Mouse (Mus musculus) limb, embryonic 11.5 days (tissue): ENCODE measurements around the gene Utp14a. TPM values are rescaled to one million over a fixed set of nuclear protein-coding genes. Genes with fewer than 3 reads are reported as not detected.

Source experiments
- ATAC-seq: fragments of 200-750 bp; cut with Nextera tagmentation; 2 replicates; pipeline ENCODE4 v1.8.0; 2017; ENCODE audit warnings: low read depth; ENCODE audit not compliant: insufficient number of reproducible peaks, low FRiP score, low TSS enrichment
- DNase-seq: peaks from one replicate; pipeline ENCODE4 v3.0.0-alpha.2; 2015; ENCODE audit warnings: low spot score
- H3K27ac ChIP-seq: fragments of 300-500 bp; sonication (generic); replicated peaks from 2 replicates; pipeline ENCODE4 v1.5.1; 2014; ENCODE audit warnings: low read depth, mild to moderate bottlenecking, low read length
- H3K27me3 ChIP-seq: fragments of 300-500 bp; sonication (generic); 2 replicates; pipeline ENCODE4 v1.6.1; 2014; ENCODE audit warnings: mild to moderate bottlenecking, low read length, mixed read lengths; ENCODE audit not compliant: control insufficient read depth, insufficient read depth
- H3K36me3 ChIP-seq: fragments of 300-500 bp; sonication (generic); 2 replicates; pipeline ENCODE4 v1.6.1; 2014; ENCODE audit warnings: mild to moderate bottlenecking, low read length, moderate library complexity, mixed read lengths; ENCODE audit not compliant: control insufficient read depth, insufficient read depth
- H3K4me1 ChIP-seq: fragments of 300-500 bp; sonication (generic); 2 replicates; pipeline ENCODE4 v1.6.1; 2014; ENCODE audit warnings: low read length, mixed read lengths; ENCODE audit not compliant: control insufficient read depth, insufficient read depth
- H3K4me2 ChIP-seq: fragments of 300-500 bp; sonication (generic); 2 replicates; pipeline ENCODE4 v1.6.1; 2014; ENCODE audit warnings: low read depth, mild to moderate bottlenecking, moderate library complexity; ENCODE audit not compliant: severe bottlenecking
- H3K4me3 ChIP-seq: fragments of 300-500 bp; sonication (generic); 2 replicates; pipeline ENCODE4 v1.5.1; 2014; ENCODE audit warnings: low read depth, low read length
- H3K9ac ChIP-seq: fragments of 300-500 bp; sonication (generic); 2 replicates; pipeline ENCODE4 v1.6.1; 2014; ENCODE audit warnings: mild to moderate bottlenecking, low read length
- H3K9me3 ChIP-seq: fragments of 300-500 bp; sonication (generic); 2 replicates; pipeline ENCODE4 v1.6.1; 2016; ENCODE audit warnings: low read length; ENCODE audit not compliant: control insufficient read depth
- WGBS: fragments of 180-500 bp; shearing (Covaris S2); extraction: QIAGEN DNeasy Blood & Tissue Kit; methylation state at CpG from one replicate; pipeline ENCODE4 v1.1.7; 2014; 5-methylcytosine and 5-hydroxymethylcytosine counted together
- polyA plus RNA-seq: library from polyadenylated mRNA; unstranded; fragments of >200 nt; fragmentation: Nextera tagmentation; extraction: Ambion mirVana; gene quantifications from 2 replicates; pipeline ENCODE4 v1.2.1, GENCODE M21; 2014

Utp14a gene
- polyA plus RNA-seq, 1 experiment from 2014 or later = 25.4 TPM

GRCm38 (mm10) chrX:48255830-48256428 is 733 bp upstream of the Utp14a start:
- H3K36me3 ChIP-seq = no peaks in the 10 kb centered on the region
- no peaks in the 10 kb centered on the region for H3K27me3 ChIP-seq
- H3K9me3 ChIP-seq = no peaks in the 10 kb centered on the region
- no peaks in the 10 kb centered on the region for H3K4me1 ChIP-seq
- H3K27ac ChIP-seq = peak overlapping the region; percentile 51; the same call in 1 of the 2 replicates
- ATAC-seq (peak; percentile 32; the same call in 1 of the 2 replicates), DNase-seq (peak; percentile 30)
- peak overlapping the region; percentile 45 for H3K4me3 ChIP-seq
- WGBS = 18% methylated on average over 18 of the region's 18 CpGs
- H3K9ac ChIP-seq = peak overlapping the region; percentile 40
- H3K4me2 ChIP-seq = peak overlapping the region; percentile 40

DNA sequence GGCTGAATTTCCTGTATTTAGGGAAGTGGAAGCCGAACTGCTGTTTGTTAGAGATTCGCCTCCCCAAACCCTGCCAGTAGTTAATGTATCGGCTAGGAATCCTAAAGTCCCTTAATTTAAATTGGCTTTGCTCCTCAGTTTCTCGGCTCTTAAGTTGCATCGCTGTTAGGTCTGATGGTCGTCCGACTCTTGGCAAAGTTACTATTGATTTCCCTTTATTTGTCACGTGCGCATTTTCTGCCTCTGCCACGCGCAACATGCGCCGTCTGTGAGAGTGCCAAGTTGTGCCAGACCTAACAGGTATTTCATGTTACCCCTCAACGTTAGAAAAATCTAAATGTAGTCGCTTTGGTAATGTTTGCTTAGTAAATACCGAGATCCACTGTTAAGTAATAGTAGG is 349 bp downstream of the Utp14a start:
- 0 out of 2 replicates have a peak overlapping the region, but pooled peaks have one; percentile 40 for H3K9ac ChIP-seq
- peak overlapping the region; percentile 46 for H3K4me2 ChIP-seq
- no peaks in the 10 kb centered on the region for H3K36me3 ChIP-seq
- WGBS = 15% methylated on average over 16 of the region's 16 CpGs
- peak overlapping the region; percentile 45 for H3K4me3 ChIP-seq
- no peaks in the 10 kb centered on the region for H3K4me1 ChIP-seq
- DNase-seq = no peak
- no peak for ATAC-seq
- no peak overlapping the region for H3K27ac ChIP-seq
- H3K27me3 ChIP-seq = no peaks in the 10 kb centered on the region
- no peaks in the 10 kb centered on the region for H3K9me3 ChIP-seq

DNA sequence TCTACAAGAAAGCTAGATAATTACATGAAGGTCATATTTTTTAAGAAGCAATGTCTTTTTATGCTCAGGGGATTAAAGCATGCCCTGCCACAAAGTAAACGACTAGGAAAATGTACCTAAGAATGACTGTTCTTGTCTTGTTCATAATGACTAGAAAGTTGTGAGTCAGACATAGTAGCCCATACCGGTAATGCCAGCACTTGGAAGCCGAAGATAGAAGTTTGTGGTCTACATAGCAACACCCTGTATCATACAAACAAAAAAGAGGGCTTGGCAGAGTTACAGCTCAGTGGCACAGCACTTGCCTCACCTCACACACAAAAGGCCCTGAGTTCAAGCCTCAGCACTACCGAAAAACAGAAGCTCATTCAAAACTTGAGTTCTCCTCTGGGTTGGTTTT is 15.0 kb downstream of the Utp14a start:
- Histone ChIP-seq H3K27me3 (no peaks in the 10 kb centered on the region), H3K4me3 (no peak overlapping the region), H3K9ac (no peak overlapping the region), H3K9me3 (no peaks in the 10 kb centered on the region), H3K4me1 (no peaks in the 10 kb centered on the region), H3K4me2 (no peak overlapping the region), H3K36me3 (no peaks in the 10 kb centered on the region; the same call in 1 of the 2 replicates), H3K27ac (no peak overlapping the region)
- DNase-seq = no peak
- ATAC-seq = no peak
- 90% methylated on average over 4 of the region's 4 CpGs for WGBS

- DNase-seq (no peak), ATAC-seq (no peak)
- Histone ChIP-seq H3K27ac (no peak overlapping the region), H3K9me3 (no peaks in the 10 kb centered on the region), H3K27me3 (no peaks in the 10 kb centered on the region), H3K9ac (no peak overlapping the region), H3K36me3 (peaks cover 1% of the 10 kb centered on the region; the same call in 1 of the 2 replicates), H3K4me3 (no peak overlapping the region), H3K4me2 (no peak overlapping the region), H3K4me1 (no peaks in the 10 kb centered on the region)
- 88% methylated on average over 10 of the region's 10 CpGs for WGBS
Measured at GRCm38 (mm10) chrX:48274634-48275033, 18.0 kb downstream of the Utp14a start.

GRCm38 (mm10) chrX:48278103-48278502 is 21.4 kb downstream of the Utp14a start:
- Histone ChIP-seq H3K36me3 (peaks cover 2% of the 10 kb centered on the region; the same call in 1 of the 2 replicates), H3K9ac (no peak overlapping the region), H3K4me2 (no peak overlapping the region), H3K4me1 (no peaks in the 10 kb centered on the region), H3K4me3 (no peak overlapping the region), H3K27ac (no peak overlapping the region), H3K27me3 (no peaks in the 10 kb centered on the region), H3K9me3 (no peaks in the 10 kb centered on the region)
- WGBS = 42% methylated on average over 3 of the region's 3 CpGs
- DNase-seq (peak; percentile 29), ATAC-seq (no peak)

DNA sequence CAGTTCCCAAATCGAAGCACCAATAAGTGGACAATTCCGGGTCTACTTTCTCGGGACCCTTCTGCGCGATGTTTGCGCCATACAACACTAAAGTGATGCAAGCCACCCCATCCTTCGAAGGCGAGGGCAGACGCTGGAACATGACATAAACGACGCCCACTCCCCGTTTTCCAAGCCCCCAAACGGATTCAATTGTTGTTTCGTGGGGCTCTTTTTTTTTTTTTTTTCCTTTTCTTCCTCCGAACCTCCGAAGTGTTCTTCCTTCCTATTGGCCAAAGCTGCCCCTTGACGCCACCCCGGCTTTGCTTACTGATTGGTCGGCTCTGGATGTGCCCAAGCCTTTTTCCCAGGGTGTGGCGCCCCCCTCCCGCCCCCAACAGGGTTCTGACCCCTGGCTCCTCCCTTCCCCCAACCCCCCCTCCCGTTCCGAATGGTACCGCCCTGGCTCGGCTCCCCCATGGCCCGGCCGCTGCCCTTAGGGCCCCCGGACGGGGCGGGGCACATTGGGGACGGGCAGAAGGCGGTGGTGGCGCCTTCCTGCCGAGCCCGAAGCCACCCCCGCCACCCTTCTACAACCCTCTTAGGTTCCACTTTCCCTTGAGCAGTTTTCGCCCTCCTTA is 27.8 kb downstream of the Utp14a start:
- Histone ChIP-seq H3K36me3 (peaks cover 2% of the 10 kb centered on the region; the same call in 1 of the 2 replicates), H3K27ac (peak overlapping the region; percentile 79), H3K4me1 (no peaks in the 10 kb centered on the region), H3K4me2 (peak overlapping the region; percentile 50), H3K4me3 (peak overlapping the region; percentile 40), H3K9ac (peak overlapping the region; percentile 48), H3K27me3 (peaks cover 6% of the 10 kb centered on the region; the same call in 1 of the 2 replicates), H3K9me3 (no peaks in the 10 kb centered on the region)
- WGBS = 18% methylated on average over 28 of the region's 37 CpGs
- DNase-seq = peak; percentile 83
- ATAC-seq = peak; percentile 86

DNA sequence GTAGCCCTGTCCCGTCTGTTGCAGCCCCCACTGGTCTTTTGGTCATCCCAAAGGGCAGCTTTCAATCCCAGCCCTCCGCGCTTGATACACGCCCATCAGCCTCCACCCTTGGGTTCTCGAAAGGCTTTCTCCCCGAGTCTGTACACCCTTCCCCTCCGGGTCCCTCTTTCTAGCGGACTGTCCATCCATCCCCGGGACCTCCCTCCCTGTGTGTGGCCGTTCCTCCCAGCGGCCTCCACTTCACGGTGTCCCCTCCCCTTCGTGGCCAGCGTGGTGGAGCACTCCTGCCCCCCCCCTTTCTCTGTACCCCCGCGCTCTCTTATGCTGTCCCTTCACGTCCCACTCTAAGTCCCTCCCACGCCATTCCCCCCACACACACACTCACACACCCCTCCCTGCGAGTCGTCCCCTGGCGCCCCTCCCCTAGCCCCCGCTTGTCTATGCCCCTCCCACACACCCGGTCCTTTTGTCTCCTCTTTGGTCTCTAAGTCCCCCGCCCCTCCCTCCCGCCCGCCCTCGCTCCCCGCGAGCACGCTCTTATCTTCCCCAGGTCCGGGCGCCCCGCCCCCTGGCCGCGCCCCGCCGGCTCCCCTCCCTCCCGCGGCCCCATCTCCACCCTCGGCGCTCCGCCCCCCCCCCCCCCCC is 28.5 kb downstream of the Utp14a start:
- Histone ChIP-seq H3K27ac (peak overlapping the region; percentile 79), H3K4me2 (peak overlapping the region; percentile 52), H3K4me3 (peak overlapping the region; percentile 40), H3K27me3 (peaks cover 6% of the 10 kb centered on the region; the same call in 1 of the 2 replicates), H3K9me3 (no peaks in the 10 kb centered on the region), H3K4me1 (no peaks in the 10 kb centered on the region), H3K36me3 (no peaks in the 10 kb centered on the region), H3K9ac (peak overlapping the region; percentile 48)
- peak; percentile 91 for ATAC-seq
- 20% methylated on average over 21 of the region's 42 CpGs for WGBS
- DNase-seq = peak; percentile 79

GRCm38 (mm10) chrX:48285651-48286021 is 29.0 kb downstream of the Utp14a start:
- 18% methylated on average over 17 of the region's 34 CpGs for WGBS
- Histone ChIP-seq H3K27me3 (peaks cover 6% of the 10 kb centered on the region; the same call in 1 of the 2 replicates), H3K4me1 (no peaks in the 10 kb centered on the region), H3K4me2 (peak overlapping the region; percentile 52), H3K9ac (peak overlapping the region; percentile 58), H3K36me3 (no peaks in the 10 kb centered on the region), H3K9me3 (no peaks in the 10 kb centered on the region), H3K4me3 (peak overlapping the region; percentile 32), H3K27ac (no peak overlapping the region)
- ATAC-seq (peak; percentile 53; the same call in 1 of the 2 replicates), DNase-seq (peak; percentile 72)
